Mouse (Mus musculus): ENCODE measurements around the gene Copz1. TPM values are rescaled to one million over a fixed set of nuclear protein-coding genes. Genes with fewer than 3 reads are reported as not detected.

Copz1 gene
- polyA plus RNA-seq, 1 experiment from 2014 or later: 155 TPM

- H3K27me3 ChIP-seq (ENCODE audit: control insufficient read depth, insufficient read depth, low read length): no peaks in the 10 kb centered on the region
- H3K4me3 ChIP-seq (ENCODE audit: low read length): no peak overlapping the region
- ATAC-seq (replicated peaks; ENCODE audit: extremely low read depth, insufficient read depth, low FRiP score): no peak
- H3K9me3 ChIP-seq (replicated peaks; ENCODE audit: control insufficient read depth, low read length): no peaks in the 10 kb centered on the region
- no peak overlapping the region for H3K4me2 ChIP-seq (ENCODE audit: low read depth, low read length)
- H3K27ac ChIP-seq (ENCODE audit: low read length): no peak overlapping the region
- no peaks in the 10 kb centered on the region for H3K36me3 ChIP-seq (ENCODE audit: control insufficient read depth, insufficient read depth)
- H3K4me1 ChIP-seq (ENCODE audit: control insufficient read depth, insufficient read depth, low read length): peaks cover 18% of the 10 kb centered on the region
- no peak overlapping the region for H3K9ac ChIP-seq (ENCODE audit: low read length)
- WGBS: 73% methylated on average over 3 of the region's 3 CpGs
These were observed 11.6 kb downstream of the Copz1 start for GRCm38 (mm10) chr15:103284066-103284465.

- Histone ChIP-seq H3K9ac (ENCODE audit: low read length) (no peak overlapping the region), H3K36me3 (ENCODE audit: control insufficient read depth, insufficient read depth) (no peaks in the 10 kb centered on the region), H3K4me2 (ENCODE audit: low read depth, low read length) (no peak overlapping the region), H3K4me1 (ENCODE audit: control insufficient read depth, insufficient read depth, low read length) (peaks cover 18% of the 10 kb centered on the region), H3K9me3 (replicated peaks; ENCODE audit: control insufficient read depth, low read length) (no peaks in the 10 kb centered on the region), H3K27me3 (ENCODE audit: control insufficient read depth, insufficient read depth, low read length) (no peaks in the 10 kb centered on the region), H3K4me3 (ENCODE audit: low read length) (no peak overlapping the region), H3K27ac (ENCODE audit: low read length) (peak overlapping the region; percentile 71)
- WGBS: 16% methylated on average over 2 of the region's 2 CpGs
- ATAC-seq (replicated peaks; ENCODE audit: extremely low read depth, insufficient read depth, low FRiP score): no peak
These were observed 12.1 kb downstream of the Copz1 start for GRCm38 (mm10) chr15:103284647-103285046.

GRCm38 (mm10) chr15:103285778-103286417 is 13.4 kb downstream of the Copz1 start:
- peaks cover 21% of the 10 kb centered on the region for H3K4me1 ChIP-seq (ENCODE audit: control insufficient read depth, insufficient read depth, low read length)
- WGBS: 39% methylated on average over 1 of the region's 1 CpGs
- H3K27me3 ChIP-seq (ENCODE audit: control insufficient read depth, insufficient read depth, low read length): no peaks in the 10 kb centered on the region
- peak; percentile 46 for ATAC-seq (replicated peaks; ENCODE audit: extremely low read depth, insufficient read depth, low FRiP score)
- H3K4me2 ChIP-seq (ENCODE audit: low read depth, low read length): 0 out of 2 replicates have a peak overlapping the region, but pooled peaks have one; percentile 10
- no peak overlapping the region for H3K9ac ChIP-seq (ENCODE audit: low read length)
- H3K4me3 ChIP-seq (ENCODE audit: low read length): no peak overlapping the region
- H3K36me3 ChIP-seq (ENCODE audit: control insufficient read depth, insufficient read depth): peaks cover 5% of the 10 kb centered on the region
- no peaks in the 10 kb centered on the region for H3K9me3 ChIP-seq (replicated peaks; ENCODE audit: control insufficient read depth, low read length)
- peak overlapping the region; percentile 71 for H3K27ac ChIP-seq (ENCODE audit: low read length)

- no peaks in the 10 kb centered on the region for H3K9me3 ChIP-seq (replicated peaks; ENCODE audit: control insufficient read depth, low read length)
- H3K4me1 ChIP-seq (ENCODE audit: control insufficient read depth, insufficient read depth, low read length): peaks cover 20% of the 10 kb centered on the region
- H3K27me3 ChIP-seq (ENCODE audit: control insufficient read depth, insufficient read depth, low read length): no peaks in the 10 kb centered on the region
- H3K4me3 ChIP-seq (ENCODE audit: low read length): no peak overlapping the region
- no peak overlapping the region for H3K27ac ChIP-seq (ENCODE audit: low read length)
- H3K36me3 ChIP-seq (ENCODE audit: control insufficient read depth, insufficient read depth): peaks cover 30% of the 10 kb centered on the region
- whole genome bisulfite sequencing: 43% methylated on average over 5 of the region's 5 CpGs
- ATAC-seq (replicated peaks; ENCODE audit: extremely low read depth, insufficient read depth, low FRiP score): no peak
- no peak overlapping the region for H3K9ac ChIP-seq (ENCODE audit: low read length)
- H3K4me2 ChIP-seq (ENCODE audit: low read depth, low read length): no peak overlapping the region
These were observed 17.1 kb downstream of the Copz1 start for GRCm38 (mm10) chr15:103289600-103289999.

GRCm38 (mm10) chr15:103290417-103290816 is 17.9 kb downstream of the Copz1 start:
- Histone ChIP-seq H3K4me3 (ENCODE audit: low read length) (no peak overlapping the region), H3K36me3 (ENCODE audit: control insufficient read depth, insufficient read depth) (peaks cover 32% of the 10 kb centered on the region), H3K4me2 (ENCODE audit: low read depth, low read length) (no peak overlapping the region), H3K4me1 (ENCODE audit: control insufficient read depth, insufficient read depth, low read length) (peaks cover 12% of the 10 kb centered on the region), H3K9ac (ENCODE audit: low read length) (no peak overlapping the region), H3K9me3 (replicated peaks; ENCODE audit: control insufficient read depth, low read length) (no peaks in the 10 kb centered on the region), H3K27me3 (ENCODE audit: control insufficient read depth, insufficient read depth, low read length) (no peaks in the 10 kb centered on the region), H3K27ac (ENCODE audit: low read length) (no peak overlapping the region)
- no peak for ATAC-seq (replicated peaks; ENCODE audit: extremely low read depth, insufficient read depth, low FRiP score)
- 68% methylated on average over 6 of the region's 6 CpGs for WGBS

- Histone ChIP-seq H3K27me3 (ENCODE audit: control insufficient read depth, insufficient read depth, low read length) (no peaks in the 10 kb centered on the region), H3K36me3 (ENCODE audit: control insufficient read depth, insufficient read depth) (peaks cover 32% of the 10 kb centered on the region), H3K4me2 (ENCODE audit: low read depth, low read length) (no peak overlapping the region), H3K4me3 (ENCODE audit: low read length) (no peak overlapping the region), H3K27ac (ENCODE audit: low read length) (no peak overlapping the region), H3K9ac (ENCODE audit: low read length) (no peak overlapping the region), H3K9me3 (replicated peaks; ENCODE audit: control insufficient read depth, low read length) (no peaks in the 10 kb centered on the region), H3K4me1 (ENCODE audit: control insufficient read depth, insufficient read depth, low read length) (peaks cover 8% of the 10 kb centered on the region)
- ATAC-seq (replicated peaks; ENCODE audit: extremely low read depth, insufficient read depth, low FRiP score): no peak
- 90% methylated on average over 9 of the region's 9 CpGs for WGBS
These were observed 18.3 kb downstream of the Copz1 start for GRCm38 (mm10) chr15:103290843-103291242.

GRCm38 (mm10) chr15:103292673-103293345 is 20.3 kb downstream of the Copz1 start:
- peaks cover 3% of the 10 kb centered on the region; the same call in 1 of the 2 replicates for H3K4me1 ChIP-seq (ENCODE audit: control insufficient read depth, insufficient read depth, low read length)
- H3K4me3 ChIP-seq (ENCODE audit: low read length): no peak overlapping the region
- H3K27me3 ChIP-seq (ENCODE audit: control insufficient read depth, insufficient read depth, low read length): no peaks in the 10 kb centered on the region
- 88% methylated on average over 4 of the region's 4 CpGs for WGBS
- no peak overlapping the region for H3K4me2 ChIP-seq (ENCODE audit: low read depth, low read length)
- no peak for ATAC-seq (replicated peaks; ENCODE audit: extremely low read depth, insufficient read depth, low FRiP score)
- no peak overlapping the region for H3K9ac ChIP-seq (ENCODE audit: low read length)
- H3K27ac ChIP-seq (ENCODE audit: low read length): no peak overlapping the region
- H3K9me3 ChIP-seq (replicated peaks; ENCODE audit: control insufficient read depth, low read length): no peaks in the 10 kb centered on the region
- H3K36me3 ChIP-seq (ENCODE audit: control insufficient read depth, insufficient read depth): peaks cover 36% of the 10 kb centered on the region

- Histone ChIP-seq H3K4me3 (ENCODE audit: low read length) (no peak overlapping the region), H3K9me3 (replicated peaks; ENCODE audit: control insufficient read depth, low read length) (no peaks in the 10 kb centered on the region), H3K4me1 (ENCODE audit: control insufficient read depth, insufficient read depth, low read length) (peaks cover 3% of the 10 kb centered on the region; the same call in 1 of the 2 replicates), H3K36me3 (ENCODE audit: control insufficient read depth, insufficient read depth) (peaks cover 37% of the 10 kb centered on the region), H3K27ac (ENCODE audit: low read length) (no peak overlapping the region), H3K4me2 (ENCODE audit: low read depth, low read length) (no peak overlapping the region), H3K9ac (ENCODE audit: low read length) (no peak overlapping the region), H3K27me3 (ENCODE audit: control insufficient read depth, insufficient read depth, low read length) (no peaks in the 10 kb centered on the region)
- ATAC-seq (replicated peaks; ENCODE audit: extremely low read depth, insufficient read depth, low FRiP score): no peak
- 96% methylated on average over 2 of the region's 2 CpGs for WGBS
These were observed 20.9 kb downstream of the Copz1 start for GRCm38 (mm10) chr15:103293375-103293774.

GRCm38 (mm10) chr15:103294649-103295048 is 22.1 kb downstream of the Copz1 start:
- H3K27ac ChIP-seq (ENCODE audit: low read length): no peak overlapping the region
- H3K9ac ChIP-seq (ENCODE audit: low read length): no peak overlapping the region
- H3K4me3 ChIP-seq (ENCODE audit: low read length): no peak overlapping the region
- no peak overlapping the region for H3K4me2 ChIP-seq (ENCODE audit: low read depth, low read length)
- WGBS: 80% methylated on average over 2 of the region's 2 CpGs
- peaks cover 3% of the 10 kb centered on the region for H3K4me1 ChIP-seq (ENCODE audit: control insufficient read depth, insufficient read depth, low read length)
- H3K36me3 ChIP-seq (ENCODE audit: control insufficient read depth, insufficient read depth): peaks cover 46% of the 10 kb centered on the region
- no peaks in the 10 kb centered on the region for H3K9me3 ChIP-seq (replicated peaks; ENCODE audit: control insufficient read depth, low read length)
- no peaks in the 10 kb centered on the region for H3K27me3 ChIP-seq (ENCODE audit: control insufficient read depth, insufficient read depth, low read length)
- ATAC-seq (replicated peaks; ENCODE audit: extremely low read depth, insufficient read depth, low FRiP score): no peak
